Mouse (Mus musculus) left cerebral cortex, postnatal 14 days (tissue): ENCODE measurements at regions not wholly inside any gene's neighbourhood (a gene's known extent, or its start where the extent isn't known, plus 50 kb on each side); places are given as distances from the start of the nearest gene placed in this dataset.
"Not testable (repeated sequence)": the region's sequence is repeated elsewhere in the genome, so short reads cannot be mapped to it uniquely, and the experiment has no call there.

ENCODE experiments used
- DNase-seq, 2 experiments: peaks; one replicate each; pipeline ENCODE4 v3.0.0; 2021 to 2022; ENCODE audit warnings: low spot score in 2 of 2, mixed read lengths in 1 of 2
- intact Hi-C: fragments of 180-260 bp; cut with DNase I; formaldehyde crosslinking; loops from one replicate; pipeline ENCODE4 v1.15.1; 2025

- DNase-seq: no peak
- intact Hi-C loops: no loop called here
Observed at GRCm38 (mm10) chr3:22285904-22286303, 209.5 kb downstream of the Tbl1xr1 start.

GRCm38 (mm10) chr3:22293466-22293865 lies 217.0 kb downstream of the Tbl1xr1 start:
- intact Hi-C loops: no loop called here
- DNase-seq: no peak

- not testable (repeated sequence) for DNase-seq
Observed at GRCm38 (mm10) chr3:22294081-22294480, 217.6 kb downstream of the Tbl1xr1 start.

GRCm38 (mm10) chr3:22296925-22297324 lies 220.5 kb downstream of the Tbl1xr1 start:
- intact Hi-C loops, DNase-seq: not testable (repeated sequence)

More at GRCm38 (mm10) chr3:22294081-22294480, 217.6 kb downstream of the Tbl1xr1 start:
- intact Hi-C loops: not testable (repeated sequence)

DNA sequence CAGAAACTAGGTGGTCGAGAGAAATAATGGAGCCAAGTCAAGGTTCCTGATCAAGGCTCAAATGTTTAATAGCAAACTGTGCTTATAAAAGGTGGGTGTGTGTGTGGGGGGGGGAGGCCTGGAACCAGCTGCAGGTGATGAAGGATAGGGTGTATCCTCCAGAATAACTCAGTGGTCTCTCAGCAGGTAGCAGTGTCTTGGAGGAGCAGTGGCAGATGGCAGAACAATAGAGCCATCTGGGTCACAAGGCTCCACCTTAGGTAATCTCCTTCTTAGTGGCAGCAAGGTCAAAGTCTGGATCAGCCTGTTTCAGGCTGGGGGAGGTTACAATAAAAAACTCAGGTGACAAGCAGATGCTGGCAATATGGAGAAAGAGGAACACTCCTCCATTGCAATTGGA lies 221.4 kb downstream of the Tbl1xr1 start:
- DNase-seq: not testable (repeated sequence)

DNA sequence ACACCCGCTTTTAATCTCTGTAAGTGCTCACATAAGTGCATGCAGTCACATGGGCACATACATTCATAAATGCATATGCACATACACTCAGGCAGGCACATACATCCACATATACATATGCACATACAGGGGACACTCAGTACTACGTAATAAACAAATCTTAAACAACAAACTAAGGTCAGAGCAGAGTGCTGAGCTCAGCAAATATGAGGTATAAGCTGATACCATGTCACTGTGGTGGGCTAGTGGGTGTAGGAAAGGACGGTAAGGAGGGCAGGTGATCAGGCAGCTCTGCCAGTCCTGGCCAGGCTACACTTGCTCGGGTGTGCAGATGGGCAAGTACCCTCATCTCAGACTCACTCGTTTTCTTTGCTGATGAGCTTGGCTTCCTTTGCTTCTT lies 224.1 kb downstream of the Tbl1xr1 start:
- no peak for DNase-seq
- intact Hi-C loops: no loop called here

More for the DNA sequence above, 221.4 kb downstream of the Tbl1xr1 start:
- intact Hi-C loops: not testable (repeated sequence)

DNA sequence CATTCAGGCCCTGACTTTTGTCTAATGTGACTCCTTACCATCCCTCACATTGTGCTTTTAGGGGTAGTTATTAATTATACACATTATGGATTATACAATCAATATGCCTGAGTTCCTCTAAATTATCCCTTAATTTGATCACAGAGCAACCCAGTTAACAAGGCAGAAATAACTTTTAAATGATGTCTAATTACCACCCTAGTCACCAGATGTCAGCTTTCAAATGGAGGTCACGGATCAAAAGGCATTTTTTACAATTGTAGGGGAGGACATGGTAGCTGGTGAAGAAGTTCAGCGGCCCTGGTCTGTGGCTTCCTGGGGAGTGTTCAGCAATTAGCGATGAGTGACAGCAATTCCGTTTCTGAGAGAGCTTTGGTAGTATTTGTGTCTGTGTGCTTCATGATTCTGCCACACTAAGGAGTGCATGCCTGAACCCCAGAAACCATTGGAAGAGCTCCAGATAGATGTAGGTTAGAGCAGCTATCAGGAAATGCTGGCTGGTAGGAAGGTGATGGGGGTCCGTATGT lies 225.6 kb downstream of the Tbl1xr1 start:
- no peak for DNase-seq
- intact Hi-C loops: no loop called here

DNA sequence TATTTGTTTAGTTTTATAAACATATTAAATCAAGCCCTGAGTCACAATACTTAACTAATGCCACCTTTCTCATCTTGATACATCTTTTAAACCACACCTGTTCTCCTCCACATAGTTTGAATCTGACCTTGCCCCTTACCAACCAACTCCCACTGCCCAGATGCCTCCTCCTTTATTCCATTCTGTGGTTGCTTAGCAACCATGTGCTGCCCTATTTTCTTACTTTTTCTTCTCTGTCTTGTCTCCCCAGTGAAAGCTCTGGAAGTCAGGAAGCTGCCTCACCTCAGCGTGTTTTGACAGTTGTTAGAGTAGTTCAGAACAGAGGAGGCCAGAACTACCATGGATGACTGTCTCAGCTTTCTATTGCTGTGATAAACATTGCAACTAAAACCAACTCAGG lies 227.7 kb downstream of the Tbl1xr1 start:
- intact Hi-C loops: no loop called here
- no peak for DNase-seq

- peak; percentile 11 to 23 for DNase-seq
- intact Hi-C loops: loop anchor here (5.0 kb wide), 1 partner anchor 1714 kb away; no protein-coding TSS in a partner anchor
Observed at GRCm38 (mm10) chr3:22306624-22307023, 230.2 kb downstream of the Tbl1xr1 start.

GRCm38 (mm10) chr3:22308962-22309361 lies 232.5 kb downstream of the Tbl1xr1 start:
- DNase-seq: peak; percentile 66 to 90
- intact Hi-C loops: loop anchor here (5.0 kb wide), 1 partner anchor 1717 kb away; no protein-coding TSS in a partner anchor

- no peak for DNase-seq
- intact Hi-C loops: no loop called here
Observed at GRCm38 (mm10) chr3:22316466-22317185, 240.2 kb downstream of the Tbl1xr1 start.

DNA sequence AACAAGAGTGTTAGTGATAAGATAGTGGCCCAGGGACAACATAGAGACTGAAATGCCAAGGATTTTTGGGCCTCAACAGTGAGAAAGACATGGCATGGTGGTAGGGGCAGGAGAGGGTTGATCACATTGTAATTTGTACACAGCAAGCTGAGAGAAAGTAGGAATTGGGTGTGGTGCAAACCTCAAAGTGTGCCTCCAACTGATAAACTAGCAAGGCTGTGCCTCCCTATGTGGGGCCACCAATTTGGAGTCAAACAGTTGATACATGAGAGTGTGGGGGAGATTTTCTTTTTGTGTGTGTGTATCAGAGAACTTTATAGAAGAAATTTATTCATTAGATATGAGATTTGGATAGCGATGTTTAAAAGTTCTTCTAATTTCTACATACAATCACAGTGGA lies 244.0 kb downstream of the Tbl1xr1 start:
- intact Hi-C loops: not testable (repeated sequence)

GRCm38 (mm10) chr3:22331240-22331639 lies 254.8 kb downstream of the Tbl1xr1 start:
- intact Hi-C loops: no loop called here

More for the DNA sequence above, 244.0 kb downstream of the Tbl1xr1 start:
- not testable (repeated sequence) for DNase-seq

More at GRCm38 (mm10) chr3:22331240-22331639, 254.8 kb downstream of the Tbl1xr1 start:
- DNase-seq: no peak
